Mouse (Mus musculus) liver, postnatal 0 days (tissue): Measurements from ENCODE around the gene Stard5. TPM values are rescaled to one million over a fixed set of nuclear protein-coding genes. Genes with fewer than 3 reads are reported as not detected.

ENCODE experiments used
- ATAC-seq: fragments of 200-750 bp; cut with Nextera tagmentation; 2 replicates; pipeline ENCODE4 v1.8.0; 2017; ENCODE audit warnings: mild to moderate bottlenecking, moderate library complexity
- DNase-seq: peaks from one replicate; pipeline ENCODE4 v3.0.0-alpha.2; 2016
- H3K27ac ChIP-seq: fragments of 300-500 bp; sonication (generic); 2 replicates; pipeline ENCODE4 v1.5.1; 2014; ENCODE audit warnings: antibody characterized with exemption, moderate library complexity, mild to moderate bottlenecking, low read depth
- H3K27me3 ChIP-seq: fragments of 300-500 bp; sonication (generic); 2 replicates; pipeline ENCODE4 v1.6.1; 2014; ENCODE audit warnings: low read length, control low read depth, mixed read lengths; ENCODE audit not compliant: insufficient read depth
- H3K36me3 ChIP-seq: fragments of 300-500 bp; sonication (generic); replicated peaks from 2 replicates; pipeline ENCODE4 v1.6.1; 2014; ENCODE audit warnings: mild to moderate bottlenecking, control low read depth, low read length, moderate library complexity, mixed read lengths; ENCODE audit not compliant: insufficient read depth
- H3K4me1 ChIP-seq: fragments of 300-500 bp; sonication (generic); 2 replicates; pipeline ENCODE4 v1.6.1; 2014; ENCODE audit warnings: antibody characterized with exemption, mild to moderate bottlenecking, control low read depth; ENCODE audit not compliant: insufficient read depth
- H3K4me2 ChIP-seq: fragments of 300-500 bp; sonication (generic); 2 replicates; pipeline ENCODE4 v1.6.1; 2014; ENCODE audit warnings: low read depth, mild to moderate bottlenecking, low read length, moderate library complexity, mixed read lengths
- H3K4me3 ChIP-seq: fragments of 300-500 bp; sonication (generic); 2 replicates; pipeline ENCODE4 v1.5.1; 2014; ENCODE audit warnings: low read depth, low read length
- H3K9ac ChIP-seq: fragments of 300-500 bp; sonication (generic); replicated peaks from 2 replicates; pipeline ENCODE4 v1.6.1; 2014; ENCODE audit warnings: mild to moderate bottlenecking, moderate library complexity
- H3K9me3 ChIP-seq: fragments of 300-500 bp; sonication (generic); 2 replicates; pipeline ENCODE4 v1.6.1; 2016; ENCODE audit warnings: mild to moderate bottlenecking, control low read depth, low read length, mixed read lengths
- CTCF ChIP-seq: sonication (generic); IDR thresholded peaks from 2 replicates; pipeline ENCODE4 v1.5.1; 2016; ENCODE audit warnings: antibody characterized with exemption, low read depth
- EP300 ChIP-seq: IDR thresholded peaks from 2 replicates; pipeline ENCODE4 v1.6.1; 2016; ENCODE audit warnings: antibody characterized with exemption, low read depth, mild to moderate bottlenecking
- WGBS: fragments of 180-500 bp; shearing (Covaris S2); extraction: QIAGEN DNeasy Blood & Tissue Kit; methylation state at CpG from one replicate; pipeline ENCODE4 v1.1.7; 2014; ENCODE audit not compliant: insufficient replicate concordance; 5-methylcytosine and 5-hydroxymethylcytosine counted together
- polyA plus RNA-seq: library from polyadenylated mRNA; unstranded; fragments of >200 nt; fragmentation: Nextera tagmentation; extraction: Ambion mirVana; gene quantifications from 2 replicates; pipeline ENCODE4 v1.2.1, GENCODE M21; 2015

Stard5 gene
- polyA plus RNA-seq, 1 experiment from 2014 or later, result 63.2 TPM

DNA sequence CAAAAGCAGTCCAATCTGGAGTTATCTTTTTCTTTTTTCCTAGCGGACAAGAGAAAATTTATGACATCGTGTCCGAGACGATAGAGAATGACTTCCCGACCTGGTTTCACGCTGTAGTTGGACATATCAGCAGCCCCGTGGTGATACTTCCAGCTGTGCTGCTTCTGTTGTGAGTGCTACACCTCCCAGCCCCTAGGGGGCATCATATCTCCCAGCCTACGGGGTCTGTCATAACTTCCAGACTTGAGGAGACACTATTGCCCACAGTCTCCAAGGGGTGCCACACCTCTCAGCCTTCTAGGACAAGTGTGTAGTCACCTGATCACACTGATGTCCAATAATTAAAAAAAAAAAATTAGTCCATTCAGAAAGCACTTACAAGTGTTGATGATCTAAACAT lies 15.9 kb upstream of the Stard5 start:
- Histone ChIP-seq H3K4me2 (no peak overlapping the region), H3K27me3 (no peaks in the 10 kb centered on the region), H3K9me3 (no peaks in the 10 kb centered on the region), H3K27ac (no peak overlapping the region), H3K9ac (no peak overlapping the region), H3K36me3 (no peaks in the 10 kb centered on the region), H3K4me3 (no peak overlapping the region), H3K4me1 (0 out of 2 replicates have a peak, but pooled peaks cover 5% of the 10 kb centered on the region)
- WGBS, result 75% methylated on average over 8 of the region's 8 CpGs
- no peak for TF ChIP-seq EP300
- peak; percentile 36 for TF ChIP-seq CTCF
- no peak for DNase-seq
- no peak for ATAC-seq

DNA sequence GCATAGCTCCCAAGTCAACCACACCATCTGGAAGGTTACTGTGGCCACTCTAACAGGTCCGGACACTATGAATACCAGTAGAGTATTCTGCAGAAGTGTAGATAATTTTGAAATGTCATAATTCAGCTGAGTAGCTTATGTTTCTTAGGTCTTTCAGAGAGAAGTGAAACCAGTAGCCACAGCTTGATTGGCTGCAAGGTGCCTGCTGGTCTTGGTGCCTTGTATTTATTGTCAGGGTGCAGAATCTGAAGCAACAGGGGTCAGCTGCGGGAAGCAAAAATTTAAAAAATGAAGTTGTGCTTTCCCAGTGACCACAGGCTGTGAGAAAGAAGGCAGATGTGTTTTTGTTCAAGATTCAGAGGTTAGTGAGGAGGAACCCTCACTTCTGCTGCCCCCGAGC lies 15.5 kb upstream of the Stard5 start:
- Histone ChIP-seq H3K36me3 (no peaks in the 10 kb centered on the region), H3K9ac (no peak overlapping the region), H3K27ac (0 out of 2 replicates have a peak overlapping the region, but pooled peaks have one; percentile 16), H3K4me2 (no peak overlapping the region), H3K4me1 (0 out of 2 replicates have a peak, but pooled peaks cover 5% of the 10 kb centered on the region), H3K27me3 (no peaks in the 10 kb centered on the region), H3K4me3 (no peak overlapping the region), H3K9me3 (no peaks in the 10 kb centered on the region)
- ATAC-seq (peak; percentile 41; the same call in 1 of the 2 replicates), DNase-seq (no peak)
- 50% methylated on average over 3 of the region's 3 CpGs for WGBS
- TF ChIP-seq CTCF, result no peak
- TF ChIP-seq EP300, result no peak

DNA sequence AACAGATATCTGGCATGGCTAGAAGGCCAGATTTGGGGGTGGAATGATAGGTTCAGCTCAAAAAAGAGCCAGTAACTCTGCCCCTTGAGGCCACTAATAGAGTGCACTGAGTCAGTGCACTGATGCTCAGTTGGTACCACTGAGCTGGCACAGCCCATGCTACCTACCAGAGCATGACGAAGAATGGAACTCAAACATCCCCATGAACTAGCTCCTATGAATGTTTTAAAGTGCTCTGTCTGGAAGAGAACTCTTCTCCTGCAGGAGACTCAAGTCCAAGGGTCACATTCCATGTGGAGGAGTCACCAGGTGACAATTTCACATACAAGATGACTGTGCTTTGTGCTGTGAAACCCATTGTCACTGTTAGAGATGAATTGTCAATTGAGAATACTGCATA lies 13.1 kb upstream of the Stard5 start:
- H3K9ac ChIP-seq, result no peak overlapping the region
- H3K9me3 ChIP-seq, result no peaks in the 10 kb centered on the region
- H3K4me3 ChIP-seq, result no peak overlapping the region
- no peaks in the 10 kb centered on the region for H3K27me3 ChIP-seq
- H3K27ac ChIP-seq, result no peak overlapping the region
- H3K36me3 ChIP-seq, result no peaks in the 10 kb centered on the region
- no peak overlapping the region for H3K4me2 ChIP-seq
- no peaks in the 10 kb centered on the region for H3K4me1 ChIP-seq
- ATAC-seq (no peak), DNase-seq (no peak)
- WGBS, result 79% methylated on average over 1 of the region's 1 CpGs
- TF ChIP-seq EP300, result no peak
- TF ChIP-seq CTCF, result no peak

DNA sequence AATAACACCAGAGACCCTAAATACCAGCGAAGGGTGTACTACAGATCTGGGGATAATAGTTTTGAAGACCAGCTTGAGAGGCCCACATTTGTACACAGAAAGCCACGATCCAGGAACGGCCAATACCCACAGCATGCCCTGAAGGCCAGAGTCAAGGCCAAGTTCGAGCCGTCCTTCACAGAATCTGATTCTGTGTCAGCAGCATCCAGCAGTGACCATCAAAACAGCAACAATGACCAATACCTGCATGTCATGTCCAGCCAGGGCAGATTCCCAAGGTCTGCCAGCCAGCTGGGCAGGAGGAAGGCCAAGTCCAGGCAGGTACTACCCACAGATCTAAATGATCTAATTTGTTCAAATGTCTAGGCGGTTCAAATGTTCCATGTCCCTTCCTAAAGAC lies 9.2 kb upstream of the Stard5 start:
- DNase-seq (no peak), ATAC-seq (no peak)
- Histone ChIP-seq H3K27ac (no peak overlapping the region), H3K9ac (no peak overlapping the region), H3K4me2 (no peak overlapping the region), H3K4me1 (no peaks in the 10 kb centered on the region), H3K36me3 (no peaks in the 10 kb centered on the region), H3K4me3 (no peak overlapping the region), H3K9me3 (no peaks in the 10 kb centered on the region), H3K27me3 (no peaks in the 10 kb centered on the region)
- no peak for TF ChIP-seq CTCF
- no peak for TF ChIP-seq EP300
- WGBS, result 77% methylated on average over 6 of the region's 6 CpGs

DNA sequence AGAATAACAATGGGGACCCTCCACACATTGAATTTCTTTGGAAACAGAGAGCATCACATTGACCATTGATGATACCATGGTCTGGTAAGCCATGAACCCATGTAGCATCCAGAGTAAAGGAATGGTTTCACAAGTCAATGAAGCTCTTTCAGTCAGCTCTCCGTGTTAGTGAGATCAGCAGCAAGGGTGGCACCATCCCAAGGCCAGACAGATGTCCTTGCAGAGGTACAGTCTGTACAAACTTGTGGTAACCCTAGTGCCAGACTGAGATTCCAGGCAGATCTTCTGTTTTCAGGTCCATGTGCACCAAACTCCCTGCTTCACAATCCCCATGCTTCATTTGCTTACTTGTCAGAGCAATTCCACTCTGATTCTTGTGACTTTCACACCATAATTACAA lies 7.7 kb upstream of the Stard5 start:
- Histone ChIP-seq H3K27me3 (no peaks in the 10 kb centered on the region), H3K27ac (no peak overlapping the region), H3K4me3 (no peak overlapping the region), H3K4me2 (no peak overlapping the region), H3K9ac (no peak overlapping the region), H3K36me3 (no peaks in the 10 kb centered on the region), H3K4me1 (0 out of 2 replicates have a peak, but pooled peaks cover 3% of the 10 kb centered on the region), H3K9me3 (no peaks in the 10 kb centered on the region)
- TF ChIP-seq EP300 (no peak), CTCF (no peak)
- no peak for DNase-seq
- no peak for ATAC-seq
- 44% methylated on average over 1 of the region's 1 CpGs for WGBS

DNA sequence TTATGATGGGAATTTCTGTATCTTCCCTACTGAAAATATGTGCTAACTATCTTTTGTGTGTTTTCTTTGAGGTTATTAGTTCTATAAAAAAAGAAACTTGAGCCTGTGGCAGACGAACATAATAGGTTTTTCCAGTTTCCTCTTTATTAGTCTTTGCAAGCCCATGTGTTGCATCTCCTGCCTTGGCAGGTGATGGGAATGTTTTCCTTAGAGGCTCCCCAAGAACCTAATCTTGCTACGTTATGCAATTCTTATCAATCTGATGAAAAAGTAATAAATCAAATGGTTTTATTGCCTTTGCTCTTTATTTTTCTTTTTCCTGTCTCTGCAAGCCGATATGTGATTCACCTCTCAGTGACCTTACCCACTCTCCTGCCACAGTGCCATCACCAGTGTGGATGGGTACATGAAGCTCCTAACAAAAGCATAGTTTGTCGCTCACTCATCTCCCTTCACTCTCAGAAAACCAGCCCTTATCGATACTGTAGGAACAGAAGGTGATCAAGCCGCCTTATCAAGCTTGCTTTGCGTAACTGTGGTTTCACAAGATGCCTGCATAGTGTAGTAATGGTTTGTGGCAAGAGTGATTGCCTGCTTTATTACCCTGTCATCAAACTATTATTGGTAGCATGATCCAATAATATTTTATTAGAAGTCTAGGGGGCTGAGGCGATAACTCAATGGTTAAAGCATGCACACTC lies 5.1 kb upstream of the Stard5 start:
- no peak for ATAC-seq
- DNase-seq, result no peak
- no peak overlapping the region for H3K27ac ChIP-seq
- H3K4me2 ChIP-seq, result no peak overlapping the region
- H3K4me1 ChIP-seq, result peaks cover 8% of the 10 kb centered on the region; the same call in 1 of the 2 replicates
- H3K9ac ChIP-seq, result no peak overlapping the region
- H3K36me3 ChIP-seq, result no peaks in the 10 kb centered on the region
- H3K4me3 ChIP-seq, result no peak overlapping the region
- H3K9me3 ChIP-seq, result no peaks in the 10 kb centered on the region
- no peaks in the 10 kb centered on the region for H3K27me3 ChIP-seq
- WGBS, result 69% methylated on average over 8 of the region's 8 CpGs
- TF ChIP-seq EP300 (no peak), CTCF (no peak)
